Mouse (Mus musculus) cerebellum, adult 2 months (tissue): ENCODE measurements around the gene Tmem104. TPM values are rescaled to one million over a fixed set of nuclear protein-coding genes. Genes with fewer than 3 reads are reported as not detected.

Experiments
- DNase-seq, 2 experiments: peaks; one replicate each; pipeline ENCODE4 v3.0.0; 2021
- H3K27ac ChIP-seq: fragments of 200-500 bp; 2 replicates; pipeline ENCODE4 v1.5.1; 2012; ENCODE audit warnings: low read length, control low read depth, inconsistent platforms; ENCODE audit not compliant: insufficient read depth
- H3K27me3 ChIP-seq: fragments of 200-500 bp; 2 replicates; pipeline ENCODE4 v1.6.1; 2012; ENCODE audit warnings: inconsistent platforms, mild to moderate bottlenecking, low read length, moderate library complexity; ENCODE audit not compliant: control insufficient read depth, insufficient read depth
- H3K4me1 ChIP-seq: fragments of 200-500 bp; 2 replicates; pipeline ENCODE4 v1.6.1; 2011; ENCODE audit warnings: low read length; ENCODE audit not compliant: control insufficient read depth, insufficient read depth
- H3K4me3 ChIP-seq: fragments of 200-500 bp; replicated peaks from 2 replicates; pipeline ENCODE3; 2011; ENCODE audit warnings: mild to moderate bottlenecking, low read depth, low read length, control low read depth; ENCODE audit not compliant: insufficient read depth
- CTCF ChIP-seq: fragments of 200-500 bp; IDR thresholded peaks from 2 replicates; pipeline ENCODE4 v1.5.1; 2011; ENCODE audit warnings: low read depth, mild to moderate bottlenecking, control low read depth, low read length, moderate library complexity, borderline replicate concordance; ENCODE audit not compliant: insufficient read depth
- POLR2A ChIP-seq: fragments of 200-500 bp; IDR thresholded peaks from 2 replicates; pipeline ENCODE4 v1.6.1; 2011; ENCODE audit warnings: low read length, control low read depth, borderline replicate concordance; ENCODE audit not compliant: insufficient read depth
- WGBS: fragments of 180-500 bp; shearing (Covaris S2); methylation state at CpG from one replicate; pipeline ENCODE4 v1.1.7; 2018; 5-methylcytosine and 5-hydroxymethylcytosine counted together
- polyA plus RNA-seq: library from polyadenylated mRNA; depleted of rRNA; stranded (reverse); fragments of >200 nt; gene quantifications from 2 replicates; pipeline ENCODE4 v1.2.3, GENCODE M21; 2012

The Tmem104 gene
- polyA plus RNA-seq, 1 experiment, result 13.3 TPM

DNA sequence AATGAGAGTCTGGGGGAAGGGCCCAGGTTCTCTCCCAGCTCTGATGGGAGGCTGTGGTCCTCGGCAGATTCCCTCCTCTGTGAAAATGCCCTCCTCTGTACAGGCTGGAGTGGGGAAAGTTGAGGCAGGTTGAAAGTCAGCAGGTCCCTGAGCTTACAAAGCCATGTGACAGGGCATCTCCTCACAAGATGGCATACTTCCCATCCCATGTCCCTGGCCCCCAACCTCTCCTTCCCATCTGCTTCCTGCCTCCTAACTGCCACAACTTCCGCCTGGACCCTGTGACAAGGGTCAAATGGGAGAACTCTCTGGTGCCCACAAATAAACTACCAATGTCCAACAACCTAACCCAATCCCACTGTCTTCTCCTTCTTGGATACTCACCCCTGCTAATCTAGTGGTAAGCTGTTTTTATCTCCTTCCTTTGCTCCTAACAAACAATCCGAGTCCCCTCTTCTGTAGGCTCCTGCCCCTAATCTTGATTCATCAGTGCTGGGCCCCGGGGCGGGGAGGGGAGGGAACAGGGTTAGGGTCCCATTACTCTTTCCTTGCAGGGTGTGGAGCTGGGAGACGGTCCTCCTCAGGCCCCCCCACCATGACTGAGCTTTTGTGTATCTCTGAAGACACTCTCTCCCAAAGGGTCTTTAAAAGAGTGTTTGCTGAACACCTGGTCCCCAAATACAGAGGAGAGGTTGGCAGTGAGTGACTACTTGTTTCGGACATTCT is 77.0 kb downstream of the Tmem104 start:
- H3K27ac ChIP-seq, result peak overlapping the region; percentile 99
- TF ChIP-seq CTCF, result no peak
- no peak for TF ChIP-seq POLR2A
- WGBS, result 25% methylated on average over 7 of the region's 7 CpGs
- peak overlapping the region; percentile 79 for H3K4me3 ChIP-seq
- H3K27me3 ChIP-seq, result no peaks in the 10 kb centered on the region
- H3K4me1 ChIP-seq, result peaks cover 47% of the 10 kb centered on the region
- DNase-seq, result peak; percentile 69 to 80

DNA sequence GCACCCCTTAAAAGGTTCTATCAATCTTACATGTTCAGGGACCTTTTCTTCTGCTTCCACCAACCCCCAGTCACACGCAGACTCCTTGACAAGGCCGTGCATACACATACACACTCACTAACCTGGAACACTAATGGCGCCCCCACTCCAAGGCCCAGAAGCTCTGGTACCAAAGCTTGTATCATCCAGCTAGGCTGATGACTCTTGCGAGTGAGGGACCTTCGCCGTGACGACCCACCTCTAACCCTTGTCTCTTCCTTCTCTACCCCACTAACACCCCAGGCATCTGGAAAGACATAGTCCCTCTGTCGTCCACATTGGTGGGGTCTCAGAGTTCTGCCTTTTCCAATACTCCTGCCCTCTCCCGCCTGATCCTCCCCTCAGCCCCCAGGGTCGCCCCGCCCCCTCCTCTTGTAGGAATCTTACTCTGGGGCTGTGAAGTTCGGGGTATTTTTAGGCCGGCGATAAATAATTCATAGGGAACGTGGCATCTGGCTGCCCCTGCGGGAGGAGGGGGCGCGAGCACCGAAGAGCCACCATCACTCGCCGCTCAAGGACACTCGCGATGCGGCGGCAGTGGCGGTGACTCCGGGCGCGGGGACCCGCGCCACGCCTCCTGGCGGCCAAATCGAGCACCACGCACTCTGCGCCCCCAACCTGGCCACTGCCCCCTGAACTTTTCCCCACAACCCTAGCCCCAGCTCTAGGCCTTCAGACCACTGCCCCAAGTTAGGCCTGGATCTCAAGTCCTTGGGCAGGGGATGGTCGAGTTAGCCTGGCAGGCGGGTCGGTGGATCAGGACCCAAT is 77.8 kb downstream of the Tmem104 start:
- DNase-seq, result peak in 1 of 2 experiments; percentile 69
- no peaks in the 10 kb centered on the region for H3K27me3 ChIP-seq
- H3K27ac ChIP-seq, result peak overlapping the region; percentile 99
- peaks cover 49% of the 10 kb centered on the region for H3K4me1 ChIP-seq
- peak overlapping the region; percentile 79 for H3K4me3 ChIP-seq
- WGBS, result 5% methylated on average over 39 of the region's 39 CpGs
- TF ChIP-seq POLR2A (no peak), CTCF (peak; percentile 52; the same call in 1 of the 2 replicates)

DNA sequence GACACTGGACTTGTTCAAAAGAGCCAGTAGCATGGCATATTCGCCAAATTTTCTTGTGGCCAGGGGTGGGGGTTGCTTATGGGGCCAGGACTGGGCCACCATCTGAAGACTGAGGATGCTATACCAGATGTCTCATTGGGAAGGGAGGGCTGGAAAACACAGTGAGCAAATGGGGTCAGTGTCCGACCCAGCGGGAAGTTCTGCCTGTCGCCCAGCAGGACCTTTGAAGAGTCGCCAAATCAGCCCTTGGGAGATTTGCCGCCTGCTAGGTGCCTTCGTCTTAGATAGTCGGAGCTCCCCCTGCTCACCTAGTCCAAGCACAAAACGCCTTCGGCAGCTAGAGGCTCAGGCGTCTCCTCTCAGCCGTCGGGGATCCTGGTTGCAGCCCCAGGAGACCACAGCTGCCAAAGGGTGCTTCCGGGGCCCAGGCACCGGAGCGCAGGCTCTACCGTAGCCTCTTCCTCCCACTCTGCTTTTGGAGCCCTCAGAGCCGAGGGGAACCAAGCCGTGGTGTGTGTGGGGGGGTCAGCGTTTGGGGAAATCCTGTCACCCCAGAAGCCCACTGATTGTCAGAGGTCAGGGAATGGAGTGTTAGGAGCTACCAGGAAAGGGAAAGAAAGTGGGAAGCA is 78.6 kb downstream of the Tmem104 start:
- WGBS, result 3% methylated on average over 20 of the region's 20 CpGs
- Histone ChIP-seq H3K4me1 (peaks cover 45% of the 10 kb centered on the region), H3K4me3 (peak overlapping the region; percentile 79), H3K27me3 (no peaks in the 10 kb centered on the region), H3K27ac (peak overlapping the region; percentile 99)
- DNase-seq, result peak; percentile 86 to 87
- no peak for TF ChIP-seq CTCF
- TF ChIP-seq POLR2A, result peak; percentile 19; the same call in 1 of the 2 replicates

DNA sequence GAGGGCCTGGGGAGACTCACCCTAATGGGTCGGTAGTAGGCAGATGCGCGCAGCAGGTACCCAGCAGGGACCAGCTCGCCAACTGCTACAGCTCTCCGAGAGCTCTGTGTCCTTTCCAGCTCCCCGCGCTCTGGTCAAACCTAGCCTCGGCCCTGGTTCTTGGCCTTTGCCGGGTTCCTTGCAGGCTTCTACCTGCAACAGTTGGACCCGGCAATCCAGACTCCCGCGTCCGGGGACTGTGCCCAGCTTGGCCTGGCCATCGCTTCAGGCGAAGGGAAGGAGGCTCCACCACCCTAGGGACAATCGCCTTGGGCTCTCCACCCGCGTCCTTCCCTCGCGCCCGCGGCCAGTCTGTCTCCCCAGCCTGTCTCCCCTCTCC is 79.1 kb downstream of the Tmem104 start:
- TF ChIP-seq POLR2A (no peak), CTCF (no peak)
- Histone ChIP-seq H3K27ac (peak overlapping the region; percentile 99), H3K4me1 (peaks cover 41% of the 10 kb centered on the region), H3K27me3 (no peaks in the 10 kb centered on the region), H3K4me3 (peak overlapping the region; percentile 79)
- peak; percentile 80 to 87 for DNase-seq
- under 1% methylated on average over 22 of the region's 22 CpGs for WGBS

DNA sequence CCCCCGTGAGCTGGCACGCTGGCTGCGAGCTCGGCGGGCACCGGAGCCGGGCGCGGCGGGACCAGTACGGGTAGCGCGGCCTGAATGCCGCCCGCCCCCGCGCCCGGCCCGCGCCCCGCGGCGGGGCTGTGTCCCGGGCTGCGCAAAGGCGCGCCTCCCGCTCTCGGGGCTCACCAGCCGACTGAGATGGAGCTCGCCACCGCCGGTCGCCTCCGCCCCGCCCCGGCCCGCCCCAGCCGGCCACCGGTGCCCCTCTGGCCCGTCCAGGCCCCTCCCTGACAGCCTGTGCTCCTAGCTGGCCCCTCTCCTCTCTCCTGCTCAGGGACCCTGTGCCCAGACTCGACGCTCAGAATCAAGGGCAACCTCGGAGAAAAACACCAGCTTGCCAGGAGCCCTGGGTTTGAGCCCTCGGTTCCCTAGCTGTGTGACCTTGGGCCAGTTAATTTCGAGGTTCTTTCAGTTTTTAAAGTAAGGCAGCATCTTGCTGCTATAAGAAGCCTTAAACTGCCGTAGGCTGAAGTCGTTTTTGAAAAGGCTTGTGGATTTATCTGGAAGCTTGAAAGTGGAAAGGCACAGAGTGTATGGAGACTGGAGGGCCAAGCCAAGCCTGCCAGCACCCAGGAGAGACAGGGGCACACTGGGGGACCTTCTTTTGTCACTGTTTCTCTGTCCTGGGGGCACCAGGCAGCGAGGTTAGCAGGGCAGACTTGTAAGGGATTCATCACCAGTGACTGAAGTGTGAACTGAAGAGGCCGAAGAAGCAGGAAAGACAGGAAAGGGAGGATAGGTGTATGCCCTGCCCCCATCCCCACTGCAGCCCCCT is 80.0 kb downstream of the Tmem104 start, which contains the start of gene Grin2c:
Gene Grin2c, minus strand, starts transcription at position 183 of the 823 bp plus-strand sequence.
- peaks cover 32% of the 10 kb centered on the region for H3K4me1 ChIP-seq
- peak within 1 kb of the TSS; percentile 79 for H3K4me3 ChIP-seq
- WGBS, result 5% methylated on average over 48 of the region's 50 CpGs
- H3K27me3 ChIP-seq, result no peaks in the 10 kb centered on the region
- H3K27ac ChIP-seq, result peak within 1 kb of the TSS; percentile 99
- TF ChIP-seq CTCF, result no peak
- peak; percentile 66; the same call in 1 of the 2 replicates for TF ChIP-seq POLR2A
- DNase-seq, result peak; percentile 79 to 80

DNA sequence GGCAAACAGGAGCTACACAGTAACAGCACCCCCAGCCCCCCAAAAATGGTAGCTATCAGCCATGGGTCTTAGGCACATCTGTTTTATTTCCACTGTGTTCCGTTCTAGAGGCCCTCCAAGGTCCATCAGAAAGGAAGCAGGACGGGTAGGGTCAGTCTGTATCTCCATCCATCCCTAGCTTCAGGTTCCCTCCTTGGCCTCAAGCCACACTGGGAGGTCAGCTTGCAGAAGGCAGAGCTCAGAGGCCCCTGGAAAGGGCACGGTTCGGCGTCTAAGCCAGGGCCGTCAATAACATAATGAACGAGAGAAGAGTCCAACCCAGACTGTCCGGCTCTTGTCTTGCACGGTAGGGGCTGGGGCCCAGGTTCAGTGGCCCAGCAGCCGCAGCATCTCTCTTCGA is 80.7 kb downstream of the Tmem104 start:
- Histone ChIP-seq H3K4me3 (peak overlapping the region; percentile 4), H3K4me1 (peaks cover 27% of the 10 kb centered on the region), H3K27me3 (no peaks in the 10 kb centered on the region), H3K27ac (peak overlapping the region; percentile 44)
- DNase-seq, result peak in 1 of 2 experiments; percentile 53
- 26% methylated on average over 11 of the region's 11 CpGs for WGBS
- TF ChIP-seq CTCF, result no peak
- TF ChIP-seq POLR2A, result no peak

DNA sequence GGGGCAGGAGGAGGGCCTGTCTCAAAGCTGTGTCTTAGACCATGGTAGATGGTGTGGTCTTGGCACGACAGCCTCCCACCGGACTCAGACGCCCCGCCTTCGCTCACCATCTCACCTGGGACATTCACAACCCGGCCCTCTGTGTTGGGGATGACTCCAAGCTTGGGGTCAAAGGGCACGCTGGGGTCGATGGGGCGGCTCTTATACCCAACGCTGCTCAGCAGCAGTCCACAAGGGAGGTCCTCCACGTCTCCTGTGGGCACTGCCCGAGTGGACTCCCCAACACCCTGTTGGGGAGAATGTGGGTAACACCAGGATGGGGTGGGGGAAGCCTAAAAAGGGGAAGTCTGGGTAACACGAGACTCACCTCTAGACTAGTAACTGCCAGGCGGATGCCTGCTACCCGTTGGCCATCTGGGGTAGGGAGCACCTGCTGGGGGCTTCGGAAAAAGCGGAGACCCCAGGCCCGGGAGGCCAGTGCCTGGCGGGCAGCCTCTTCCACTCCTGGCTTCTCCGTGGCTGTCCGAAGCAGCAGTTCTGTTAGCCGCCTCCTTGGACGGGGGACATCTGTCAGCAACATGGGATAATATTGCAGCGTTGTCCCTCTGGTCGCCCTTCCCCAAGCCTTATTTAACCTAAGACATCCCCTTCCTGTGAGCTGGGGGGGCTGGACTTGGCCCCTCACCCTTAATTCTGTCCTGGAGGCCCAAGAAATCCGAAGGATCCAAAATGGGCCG is 82.2 kb downstream of the Tmem104 start:
- Histone ChIP-seq H3K4me1 (peaks cover 23% of the 10 kb centered on the region), H3K4me3 (no peak overlapping the region)
- WGBS, result 60% methylated on average over 27 of the region's 27 CpGs

More for the DNA sequence above, 82.2 kb downstream of the Tmem104 start:
- Histone ChIP-seq H3K27ac (peak overlapping the region; percentile 59), H3K27me3 (no peaks in the 10 kb centered on the region)
- peak in 1 of 2 experiments; percentile 56 for DNase-seq
- TF ChIP-seq POLR2A, result no peak
- no peak for TF ChIP-seq CTCF
